In the genomic region with DNA sequence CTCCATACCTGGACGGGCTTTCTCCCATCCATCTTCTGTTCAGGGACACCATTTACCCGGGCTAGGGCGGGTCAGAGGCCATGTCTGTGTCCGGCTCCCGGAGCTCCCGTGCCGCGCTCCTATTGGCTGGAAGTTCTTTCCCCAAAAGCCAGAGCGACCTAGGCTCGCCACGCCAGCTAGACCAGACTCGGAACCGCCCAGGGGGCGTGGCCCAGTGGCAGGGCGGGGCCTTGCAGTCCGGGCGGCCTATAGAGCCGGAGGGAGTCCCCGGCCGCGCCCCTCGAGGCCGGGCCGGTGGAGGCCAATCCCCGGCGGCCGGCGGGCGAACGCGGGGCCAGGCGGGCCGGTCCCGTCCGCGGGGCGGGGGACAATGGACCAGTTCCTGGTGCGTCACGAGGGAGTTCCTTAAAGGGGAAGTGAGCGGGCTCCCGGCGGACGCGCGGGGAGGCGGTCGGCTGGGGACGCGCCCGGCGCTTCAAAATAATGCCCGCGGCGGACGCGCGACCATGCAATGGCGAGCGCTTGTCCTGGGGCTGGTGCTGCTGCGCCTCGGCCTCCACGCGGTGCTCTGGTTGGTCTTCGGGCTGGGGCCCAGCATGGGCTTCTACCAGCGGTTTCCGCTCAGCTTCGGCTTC, we compare ENCODE assay signal across 8 mouse cellular contexts. TPM values are rescaled to one million over a fixed set of nuclear protein-coding genes. Genes with fewer than 3 reads are reported as not detected.
DNase-seq lines count a peak whose midpoint lies in the region; ATAC-seq lines count a peak whose summit lies in the region.

Gene Edem1 (plus strand): TSS at position 408 of the 635 bp plus-strand sequence.

- H3K9ac ChIP-seq in heart, embryonic 13.5 days = peak within 1 kb of the TSS; percentile 94
- peak within 1 kb of the TSS; percentile 90 for H3K9ac ChIP-seq in liver, embryonic 12.5 days
- H3K9ac ChIP-seq in stomach, embryonic 15.5 days = peak within 1 kb of the TSS; percentile 75

- no peaks in the 10 kb centered on the region for H3K27me3 ChIP-seq in heart, embryonic 13.5 days (replicated peaks)
- H3K27me3 ChIP-seq in liver, embryonic 12.5 days (replicated peaks) = no peaks in the 10 kb centered on the region
- H3K27me3 ChIP-seq in stomach, embryonic 15.5 days (replicated peaks) = no peaks in the 10 kb centered on the region

- peak within 1 kb of the TSS; percentile 76 for H3K4me3 ChIP-seq in brown adipose tissue, adult 24 weeks (ENCODE audit: insufficient read depth, low read depth, low read length)
- peak within 1 kb of the TSS; percentile 96 for H3K4me3 ChIP-seq in heart, embryonic 13.5 days
- H3K4me3 ChIP-seq in liver, embryonic 12.5 days = peak within 1 kb of the TSS; percentile 85
- peak within 1 kb of the TSS; percentile 85 for H3K4me3 ChIP-seq in stomach, embryonic 15.5 days (replicated peaks)

- ATAC-seq in heart, embryonic 13.5 days (ENCODE audit: extremely low read depth, insufficient number of reproducible peaks, low FRiP score, low TSS enrichment) = peak; percentile 99
- peak; percentile 99 for ATAC-seq in liver, embryonic 12.5 days
- ATAC-seq in stomach, embryonic 15.5 days (ENCODE audit: insufficient read depth, low FRiP score, low read depth) = peak; percentile 99

- H3K27ac ChIP-seq in brown adipose tissue, adult 24 weeks (replicated peaks; ENCODE audit: low read depth, low read length) = peak within 1 kb of the TSS; percentile 62
- H3K27ac ChIP-seq in heart, embryonic 13.5 days (replicated peaks) = peak within 1 kb of the TSS; percentile 64
- H3K27ac ChIP-seq in liver, embryonic 12.5 days = peak within 1 kb of the TSS; percentile 84
- peak within 1 kb of the TSS; percentile 70 for H3K27ac ChIP-seq in stomach, embryonic 15.5 days

- peaks cover 12% of the 10 kb centered on the region for H3K36me3 ChIP-seq in heart, embryonic 13.5 days
- peaks cover 12% of the 10 kb centered on the region for H3K36me3 ChIP-seq in liver, embryonic 12.5 days
- no peaks in the 10 kb centered on the region for H3K36me3 ChIP-seq in stomach, embryonic 15.5 days

- H3K9me3 ChIP-seq in heart, embryonic 13.5 days = no peaks in the 10 kb centered on the region
- no peaks in the 10 kb centered on the region for H3K9me3 ChIP-seq in liver, embryonic 12.5 days (replicated peaks)
- no peaks in the 10 kb centered on the region for H3K9me3 ChIP-seq in stomach, embryonic 15.5 days

- H3K4me1 ChIP-seq in brown adipose tissue, adult 24 weeks (ENCODE audit: control insufficient read depth, insufficient read depth, insufficient read length, low read length) = peaks cover 12% of the 10 kb centered on the region
- peaks cover 18% of the 10 kb centered on the region for H3K4me1 ChIP-seq in heart, embryonic 13.5 days
- peaks cover 60% of the 10 kb centered on the region for H3K4me1 ChIP-seq in liver, embryonic 12.5 days
- H3K4me1 ChIP-seq in stomach, embryonic 15.5 days = peaks cover 8% of the 10 kb centered on the region; the same call in 1 of the 2 replicates

- DNase-seq in CD4-positive, CD25-positive, alpha-beta regulatory T cell, adult 2 months (ENCODE audit: low read depth, low spot score) = peak; percentile 96
- peak; percentile 52 for DNase-seq in fat pad, adult 2 months (ENCODE audit: extremely low read depth, low read depth, low spot score)
- peak; percentile 99 for DNase-seq in kidney, postnatal 10 days
- peak; percentile 94 to 97 for DNase-seq in natural killer cell, adult 2 months (ENCODE audit: low spot score in 2 of 2)

- H3K4me2 ChIP-seq in heart, embryonic 13.5 days = peak within 1 kb of the TSS; percentile 89
- peak within 1 kb of the TSS; percentile 98 for H3K4me2 ChIP-seq in liver, embryonic 12.5 days
- peak within 1 kb of the TSS; percentile 65 for H3K4me2 ChIP-seq in stomach, embryonic 15.5 days

- under 1% methylated on average over 67 of the region's 67 CpGs for WGBS in heart, embryonic 13.5 days
- WGBS in liver, embryonic 12.5 days (ENCODE audit: insufficient replicate concordance) = 1% methylated on average over 54 of the region's 67 CpGs
- under 1% methylated on average over 60 of the region's 67 CpGs for WGBS in stomach, embryonic 15.5 days

RNA-seq across cellular contexts. Expression of gene Edem1, which starts in this region (rescaled TPM):
- 25.6 and 41.9 TPM in 2 replicates for polyA plus RNA-seq in brown adipose tissue, adult 24 weeks (2012; ENCODE audit: insufficient read depth, insufficient read length, missing spikeins)
- polyA plus RNA-seq in heart, embryonic 13.5 days (2015; fragmentation: Nextera tagmentation; extraction: Ambion mirVana) = 10.2 and 14.1 TPM in 2 replicates
- 30.8 TPM in 2 replicates for polyA plus RNA-seq in liver, embryonic 12.5 days (2016; fragmentation: Nextera tagmentation; extraction: Ambion mirVana)
- polyA plus RNA-seq in stomach, embryonic 15.5 days (2015; fragmentation: Nextera tagmentation; extraction: Ambion mirVana) = 71.9 and 82.5 TPM in 2 replicates

Comparison
In these comparisons a context has a peak if more than half of its experiments do, and no peak if none do; other contexts are left out.
1. Peak in every context shown above with its lines: DNase-seq, ATAC-seq, H3K4me3 ChIP-seq and H3K27ac ChIP-seq.